Mouse (Mus musculus) heart, embryonic 11.5 days (tissue): ENCODE data around the gene Psme2b. TPM values are rescaled to one million over a fixed set of nuclear protein-coding genes. Genes with fewer than 3 reads are reported as not detected.
"Not testable (repeated sequence)": the region's sequence is repeated elsewhere in the genome, so short reads cannot be mapped to it uniquely, and the experiment has no call there.

ENCODE experiments used
- ATAC-seq: fragments of 200-750 bp; cut with Nextera tagmentation; replicated peaks from 2 replicates; pipeline ENCODE4 v1.8.0; 2017; ENCODE audit warnings: moderate library complexity; ENCODE audit not compliant: insufficient number of reproducible peaks, low FRiP score, low TSS enrichment
- H3K27ac ChIP-seq: fragments of 300-500 bp; sonication (generic); 2 replicates; pipeline ENCODE4 v1.5.1; 2014; ENCODE audit warnings: mild to moderate bottlenecking, low read depth, low read length
- H3K27me3 ChIP-seq: fragments of 300-500 bp; sonication (generic); 2 replicates; pipeline ENCODE4 v1.6.1; 2014; ENCODE audit warnings: mild to moderate bottlenecking, low read length, mixed read lengths; ENCODE audit not compliant: control insufficient read depth, insufficient read depth
- H3K36me3 ChIP-seq: fragments of 300-500 bp; sonication (generic); 2 replicates; pipeline ENCODE4 v1.6.1; 2014; ENCODE audit warnings: mild to moderate bottlenecking, low read length, moderate library complexity, mixed read lengths; ENCODE audit not compliant: control insufficient read depth, insufficient read depth
- H3K4me1 ChIP-seq: fragments of 300-500 bp; sonication (generic); 2 replicates; pipeline ENCODE4 v1.6.1; 2014; ENCODE audit warnings: low read length; ENCODE audit not compliant: control insufficient read depth, insufficient read depth
- H3K4me2 ChIP-seq: fragments of 300-500 bp; sonication (generic); 2 replicates; pipeline ENCODE4 v1.6.1; 2014; ENCODE audit warnings: mild to moderate bottlenecking, moderate library complexity
- H3K4me3 ChIP-seq: fragments of 300-500 bp; sonication (generic); 2 replicates; pipeline ENCODE4 v1.5.1; 2014; ENCODE audit warnings: low read depth, low read length
- H3K9ac ChIP-seq: fragments of 300-500 bp; sonication (generic); 2 replicates; pipeline ENCODE4 v1.6.1; 2014; ENCODE audit warnings: mild to moderate bottlenecking, low read depth, low read length, moderate library complexity
- H3K9me3 ChIP-seq: fragments of 300-500 bp; sonication (generic); replicated peaks from 2 replicates; pipeline ENCODE4 v1.6.1; 2016; ENCODE audit warnings: low read length; ENCODE audit not compliant: control insufficient read depth
- WGBS: fragments of 180-500 bp; shearing (Covaris S2); extraction: QIAGEN DNeasy Blood & Tissue Kit; methylation state at CpG from one replicate; pipeline ENCODE4 v1.1.7; 2014; ENCODE audit not compliant: insufficient replicate concordance; 5-methylcytosine and 5-hydroxymethylcytosine counted together
- polyA plus RNA-seq: library from polyadenylated mRNA; unstranded; fragments of >200 nt; fragmentation: Nextera tagmentation; extraction: Ambion mirVana; gene quantifications from 2 replicates; pipeline ENCODE4 v1.2.1, GENCODE M21; 2014

The Psme2b gene
- polyA plus RNA-seq, result 1.3 and 1.7 TPM in 2 replicates

- not testable (repeated sequence) for H3K9me3 ChIP-seq, H3K4me2 ChIP-seq, H3K36me3 ChIP-seq, ATAC-seq, H3K27me3 ChIP-seq, H3K9ac ChIP-seq, H3K27ac ChIP-seq, H3K4me1 ChIP-seq, H3K4me3 ChIP-seq
- WGBS, result 83% methylated on average over 6 of the region's 6 CpGs
Measured at GRCm38 (mm10) chr11:48946090-48946489, at the start of gene Psme2b. TSS of gene Psme2b (minus strand) at chr11:48946190.

DNA sequence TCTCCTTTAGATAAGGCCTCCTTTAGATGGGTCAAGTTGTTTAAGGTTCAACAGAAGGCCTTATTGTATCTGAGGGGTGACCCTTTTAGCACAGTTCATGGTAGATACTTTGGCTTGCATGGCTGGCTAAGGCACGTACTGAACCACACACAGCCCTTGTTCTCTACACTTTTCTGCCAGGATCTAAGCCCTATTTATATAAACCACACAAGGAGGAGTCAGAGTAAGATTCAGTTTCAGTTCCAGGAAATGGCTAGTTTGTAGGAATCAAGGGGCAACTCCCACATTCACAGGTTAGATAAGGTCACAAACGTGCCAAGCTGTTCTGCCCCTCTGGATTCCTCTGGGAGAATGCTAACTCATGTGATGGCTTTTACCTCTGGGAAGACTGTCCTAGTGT, 48.0 kb upstream of the Psme2b start, which contains the start of gene Tgtp1:
TSS of gene Tgtp1 (minus strand) at position 155 of the 400 bp plus-strand sequence.
- not testable (repeated sequence) for H3K9me3 ChIP-seq, H3K27ac ChIP-seq, H3K4me1 ChIP-seq, H3K27me3 ChIP-seq, H3K4me3 ChIP-seq, ATAC-seq, H3K9ac ChIP-seq, H3K36me3 ChIP-seq, H3K4me2 ChIP-seq
- 42% methylated on average over 2 of the region's 2 CpGs for WGBS

- not testable (repeated sequence) for H3K27ac ChIP-seq, H3K36me3 ChIP-seq, H3K9me3 ChIP-seq, H3K4me1 ChIP-seq, ATAC-seq, H3K4me3 ChIP-seq, H3K4me2 ChIP-seq, H3K9ac ChIP-seq, H3K27me3 ChIP-seq
- WGBS, result 15% methylated on average over 10 of the region's 10 CpGs
Measured at GRCm38 (mm10) chr11:48993296-48993695, 47.3 kb upstream of the Psme2b start.

DNA sequence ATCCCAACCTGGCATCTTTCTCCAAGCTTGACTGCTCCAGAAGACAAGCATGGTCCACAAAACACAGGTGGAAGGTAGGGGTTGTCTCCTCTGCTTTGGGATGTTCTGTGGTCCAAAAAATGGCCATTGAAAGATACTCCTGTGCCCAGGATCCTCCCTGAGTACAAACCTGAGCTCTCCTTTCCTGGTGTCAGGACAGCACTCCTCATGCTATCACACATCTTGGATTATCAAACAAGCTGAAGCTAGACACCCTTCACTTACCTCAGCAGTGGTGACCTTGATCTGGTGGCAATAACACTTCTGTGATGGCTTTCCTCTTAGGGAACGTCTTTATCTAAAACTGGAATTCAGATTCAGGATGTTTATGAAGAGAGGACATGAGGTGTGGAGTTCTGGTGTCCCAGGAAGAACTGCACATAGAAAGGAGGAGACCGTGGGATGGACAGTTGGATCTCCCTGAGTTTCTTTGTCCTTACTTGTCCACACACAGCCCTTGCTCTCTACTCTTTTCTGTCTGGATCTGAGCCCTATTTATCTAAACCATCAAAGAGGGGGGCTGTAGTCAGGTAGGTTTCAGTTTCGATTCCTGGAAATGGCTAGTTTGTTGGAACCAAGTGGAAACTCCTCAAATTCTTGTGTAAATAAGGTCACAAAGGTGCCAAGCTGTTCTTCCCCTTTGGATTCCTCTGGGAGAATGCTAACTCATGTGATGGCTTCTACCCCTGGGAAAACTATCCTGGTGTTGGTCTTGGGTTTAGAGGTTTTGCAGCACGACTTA, 45.9 kb upstream of the Psme2b start, which contains the start of gene Gm12185:
TSS of gene Gm12185 (minus strand) at position 487 of the 781 bp plus-strand sequence.
- ATAC-seq, H3K27me3 ChIP-seq, H3K4me2 ChIP-seq, H3K9ac ChIP-seq, H3K4me1 ChIP-seq, H3K36me3 ChIP-seq, H3K9me3 ChIP-seq, H3K4me3 ChIP-seq, H3K27ac ChIP-seq: not testable (repeated sequence)
- WGBS, result 48% methylated on average over 4 of the region's 4 CpGs

GRCm38 (mm10) chr11:48989981-48990380, 44.0 kb upstream of the Psme2b start:
- H3K9me3 ChIP-seq, H3K4me1 ChIP-seq, H3K4me2 ChIP-seq, H3K36me3 ChIP-seq, H3K9ac ChIP-seq, H3K27me3 ChIP-seq, H3K27ac ChIP-seq, ATAC-seq, H3K4me3 ChIP-seq: not testable (repeated sequence)
- 76% methylated on average over 1 of the region's 2 CpGs for WGBS

GRCm38 (mm10) chr11:48988219-48988618, 42.2 kb upstream of the Psme2b start:
- not testable (repeated sequence) for H3K27ac ChIP-seq, H3K36me3 ChIP-seq, H3K9me3 ChIP-seq, H3K4me1 ChIP-seq, H3K9ac ChIP-seq, H3K4me2 ChIP-seq, H3K27me3 ChIP-seq, H3K4me3 ChIP-seq, ATAC-seq
- 75% methylated on average over 2 of the region's 3 CpGs for WGBS

DNA sequence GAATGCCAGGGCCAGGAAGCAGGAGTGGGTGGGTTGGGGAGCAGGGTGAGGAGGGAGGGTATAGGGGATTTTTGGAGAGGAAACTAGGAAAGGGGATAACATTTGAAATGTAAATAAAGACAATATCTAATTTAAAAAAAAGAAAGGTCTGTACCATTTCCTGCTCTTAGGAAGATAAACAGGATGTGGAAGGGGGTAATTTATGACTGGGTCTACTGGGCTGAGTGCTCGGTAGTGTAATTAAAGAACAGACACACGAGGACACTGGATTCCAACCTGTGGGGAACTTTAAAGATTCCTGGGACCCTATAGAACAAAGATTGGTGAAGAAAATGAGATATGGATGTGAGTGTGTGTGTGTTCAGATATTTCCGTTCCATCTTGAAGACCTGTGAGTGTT, 36.9 kb upstream of the Psme2b start:
- not testable (repeated sequence) for H3K27me3 ChIP-seq, H3K27ac ChIP-seq, H3K4me3 ChIP-seq, H3K36me3 ChIP-seq, H3K4me1 ChIP-seq, ATAC-seq, H3K9ac ChIP-seq, H3K9me3 ChIP-seq, H3K4me2 ChIP-seq
- no CpG with 5 or more reads among the region's 3 CpGs for WGBS

GRCm38 (mm10) chr11:48980052-48980451, 34.1 kb upstream of the Psme2b start:
- not testable (repeated sequence) for H3K4me2 ChIP-seq, H3K4me1 ChIP-seq, H3K36me3 ChIP-seq, H3K9me3 ChIP-seq, ATAC-seq, H3K27me3 ChIP-seq, H3K4me3 ChIP-seq, H3K27ac ChIP-seq, H3K9ac ChIP-seq
- no CpG with 5 or more reads among the region's 5 CpGs for WGBS

DNA sequence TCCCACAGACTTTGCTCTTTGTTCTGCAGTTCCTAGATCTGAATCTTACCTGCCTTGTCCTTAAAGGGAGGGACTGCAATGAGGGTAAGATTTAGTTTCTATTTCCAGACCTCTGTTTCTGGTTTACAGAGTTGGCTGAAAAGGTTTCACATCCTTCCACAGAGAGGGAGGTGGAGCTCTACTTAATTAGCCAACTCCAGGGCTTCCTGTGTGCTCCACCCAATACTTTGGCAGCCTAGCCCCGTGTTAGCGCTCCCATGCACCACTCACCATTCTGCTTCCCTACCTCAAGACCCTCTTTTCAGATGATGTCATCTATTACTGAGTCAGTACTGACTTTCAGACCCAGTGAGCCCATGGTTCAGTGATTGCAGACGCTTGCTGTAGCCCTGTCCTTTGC, 33.3 kb upstream of the Psme2b start, which contains the start of gene 9930111J21Rik1:
TSS of gene 9930111J21Rik1 (minus strand) at position 148 of the 400 bp plus-strand sequence.
- H3K4me2 ChIP-seq, H3K4me3 ChIP-seq, H3K27ac ChIP-seq, H3K9ac ChIP-seq, H3K27me3 ChIP-seq, H3K9me3 ChIP-seq, ATAC-seq, H3K4me1 ChIP-seq, H3K36me3 ChIP-seq: not testable (repeated sequence)
- WGBS, result no CpG with 5 or more reads among the region's 3 CpGs
